Mouse (Mus musculus) adrenal gland (tissue): ENCODE measurements around the gene Hist1h1b.

ENCODE experiments used
- intact Hi-C: fragments of 180-260 bp; cut with DNase I; formaldehyde crosslinking; loops from one replicate; pipeline ENCODE4 v1.15.1; 2025
- microRNA-seq, 2 experiments: library from miRNA; unstranded; fragments of <30 nt; microRNA quantifications; one replicate each; pipeline ENCODE4; 2019

The Hist1h1b gene

GRCm38 (mm10) chr13:21733466-21733865 lies 47.0 kb downstream of the Hist1h1b start:
- intact Hi-C loops: no loop called here

Small RNAs within 50 kb of the gene (microRNA-seq; reads per million reads assigned to microRNA genes)
- gene Gm19658: 0 reads per million in 2 experiments
- gene Gm44346: 0 reads per million in 2 experiments
- gene Gm44454: 0 reads per million in 2 experiments
